Mouse (Mus musculus) hindbrain, embryonic 13.5 days (tissue): ENCODE results near the gene Gm20388. TPM values are rescaled to one million over a fixed set of nuclear protein-coding genes. Genes with fewer than 3 reads are reported as not detected.

Experiments
- ATAC-seq: fragments of 200-750 bp; cut with Nextera tagmentation; 2 replicates; pipeline ENCODE4 v1.8.0; 2017; ENCODE audit warnings: moderate TSS enrichment; ENCODE audit not compliant: low FRiP score
- H3K27ac ChIP-seq: fragments of 300-500 bp; sonication (generic); 2 replicates; pipeline ENCODE4 v1.5.1; 2015; ENCODE audit warnings: inconsistent platforms, mild to moderate bottlenecking, moderate library complexity
- H3K27me3 ChIP-seq: fragments of 300-500 bp; sonication (generic); 2 replicates; pipeline ENCODE4 v1.6.1; 2015; ENCODE audit warnings: mild to moderate bottlenecking, inconsistent platforms
- H3K36me3 ChIP-seq: fragments of 300-500 bp; sonication (generic); 2 replicates; pipeline ENCODE4 v1.6.1; 2015; ENCODE audit warnings: mild to moderate bottlenecking, inconsistent platforms
- H3K4me1 ChIP-seq: fragments of 300-500 bp; sonication (generic); replicated peaks from 2 replicates; pipeline ENCODE4 v1.6.1; 2015; ENCODE audit warnings: inconsistent platforms
- H3K4me2 ChIP-seq: fragments of 300-500 bp; sonication (generic); 2 replicates; pipeline ENCODE4 v1.6.1; 2015; ENCODE audit warnings: inconsistent platforms, mild to moderate bottlenecking, moderate library complexity
- H3K4me3 ChIP-seq: fragments of 300-500 bp; sonication (generic); 2 replicates; pipeline ENCODE4 v1.5.1; 2015; ENCODE audit warnings: mild to moderate bottlenecking, inconsistent platforms
- H3K9ac ChIP-seq: fragments of 300-500 bp; sonication (generic); 2 replicates; pipeline ENCODE4 v1.6.1; 2015; ENCODE audit warnings: mild to moderate bottlenecking, inconsistent platforms
- H3K9me3 ChIP-seq: fragments of 300-500 bp; sonication (generic); 2 replicates; pipeline ENCODE4 v1.6.1; 2016; ENCODE audit warnings: inconsistent platforms
- WGBS: fragments of 180-500 bp; shearing (Covaris S2); methylation state at CpG from one replicate; pipeline ENCODE4 v1.1.7; 2015; 5-methylcytosine and 5-hydroxymethylcytosine counted together
- polyA plus RNA-seq: library from polyadenylated mRNA; unstranded; fragments of >200 nt; fragmentation: Nextera tagmentation; extraction: Ambion mirVana; gene quantifications from 2 replicates; pipeline ENCODE4 v1.2.1, GENCODE M21; 2015

The Gm20388 gene
- polyA plus RNA-seq, 1 experiment from 2014 or later: 1.9 TPM

DNA sequence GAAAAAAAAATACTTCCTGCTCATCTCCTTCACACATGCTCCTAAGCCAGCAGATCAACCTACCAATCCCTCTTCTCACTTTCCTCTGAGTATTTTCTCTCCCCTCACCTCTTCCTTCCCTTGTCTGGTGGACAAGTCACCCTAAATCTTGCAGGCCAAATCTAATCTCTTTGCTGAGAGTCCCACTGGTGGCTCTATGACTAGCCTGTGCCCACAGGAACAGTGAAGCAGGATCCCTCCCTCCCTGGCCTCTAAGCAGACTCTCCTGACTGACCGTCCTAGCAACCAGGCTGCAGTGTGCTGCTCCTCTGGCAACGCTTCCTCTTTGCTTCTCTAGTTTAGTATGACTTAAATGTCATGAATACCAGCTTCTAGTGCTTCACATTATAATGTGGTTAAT lies 3076.6 kb downstream of the Gm20388 start:
- no peak overlapping the region for H3K9ac ChIP-seq
- no peak overlapping the region for H3K4me2 ChIP-seq
- H3K4me1 ChIP-seq: peaks cover 24% of the 10 kb centered on the region
- ATAC-seq: no peak
- H3K4me3 ChIP-seq: no peak overlapping the region
- no peaks in the 10 kb centered on the region for H3K27me3 ChIP-seq
- no peaks in the 10 kb centered on the region for H3K9me3 ChIP-seq
- no peaks in the 10 kb centered on the region for H3K36me3 ChIP-seq
- WGBS: 61% methylated on average over 2 of the region's 2 CpGs
- no peak overlapping the region for H3K27ac ChIP-seq

DNA sequence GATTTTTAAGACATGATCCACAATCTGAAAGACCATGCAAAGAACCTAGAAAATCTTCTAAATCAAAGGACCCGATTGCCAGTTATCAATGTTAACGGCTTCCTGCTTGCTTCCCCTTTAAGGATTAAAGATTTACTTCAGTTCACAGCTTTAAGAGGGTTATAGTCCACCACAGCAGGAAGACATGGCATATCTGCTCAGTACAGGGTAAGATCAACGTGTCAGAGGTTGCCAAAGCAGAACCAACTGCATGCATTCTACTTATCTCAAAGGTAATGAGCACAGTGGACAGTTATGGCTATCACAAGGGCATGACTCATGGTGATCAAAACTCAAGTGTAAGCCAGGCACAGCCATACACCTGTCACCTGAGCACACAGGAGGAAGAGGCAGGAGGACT lies 3078.3 kb downstream of the Gm20388 start:
- Histone ChIP-seq H3K36me3 (no peaks in the 10 kb centered on the region), H3K9me3 (no peaks in the 10 kb centered on the region), H3K27me3 (no peaks in the 10 kb centered on the region), H3K27ac (no peak overlapping the region), H3K9ac (no peak overlapping the region), H3K4me2 (no peak overlapping the region), H3K4me3 (no peak overlapping the region), H3K4me1 (peaks cover 32% of the 10 kb centered on the region)
- ATAC-seq: no peak
- 95% methylated on average over 3 of the region's 3 CpGs for WGBS

DNA sequence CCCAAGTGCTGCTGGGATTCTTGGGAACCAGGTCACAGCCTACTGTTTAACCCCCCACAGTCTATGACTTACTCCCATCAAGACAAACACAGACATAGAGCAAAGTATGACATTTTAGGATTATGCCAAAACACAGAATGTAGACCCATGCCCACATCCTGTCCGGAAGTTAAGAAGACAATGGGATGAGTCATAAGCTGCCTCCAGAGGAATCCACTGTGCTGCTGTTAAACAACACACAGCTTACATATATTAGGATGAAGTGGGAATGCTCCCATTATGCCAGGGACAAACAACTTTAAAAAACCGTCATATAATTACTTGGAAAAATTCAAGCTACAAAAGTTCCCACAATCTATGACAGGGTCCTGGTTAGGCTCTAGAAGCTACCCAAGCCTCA lies 3079.3 kb downstream of the Gm20388 start:
- Histone ChIP-seq H3K9me3 (no peaks in the 10 kb centered on the region), H3K4me2 (no peak overlapping the region), H3K4me1 (peaks cover 40% of the 10 kb centered on the region), H3K9ac (no peak overlapping the region), H3K4me3 (no peak overlapping the region), H3K27me3 (no peaks in the 10 kb centered on the region), H3K36me3 (no peaks in the 10 kb centered on the region), H3K27ac (no peak overlapping the region)
- ATAC-seq: no peak
- WGBS: 88% methylated on average over 2 of the region's 2 CpGs

DNA sequence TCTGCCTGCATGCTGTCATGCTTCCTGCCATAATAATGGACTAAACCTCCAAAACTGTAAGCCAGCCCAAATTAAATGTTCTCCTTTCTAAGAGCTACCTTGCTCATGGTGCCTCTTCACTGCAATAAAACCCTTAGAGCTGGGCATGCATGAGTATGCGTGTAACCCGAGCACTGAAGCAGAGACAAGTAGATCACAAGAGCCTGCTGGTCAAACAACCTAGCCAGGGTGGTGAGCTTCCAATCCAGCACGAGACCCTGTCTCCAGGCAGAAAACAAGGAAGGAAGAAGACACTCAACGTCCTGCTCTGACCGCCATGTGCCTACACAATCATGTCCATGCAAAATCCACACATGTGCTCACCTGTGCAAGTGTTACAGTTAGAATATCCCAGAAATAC lies 3080.7 kb downstream of the Gm20388 start:
- peaks cover 34% of the 10 kb centered on the region for H3K4me1 ChIP-seq
- no peak for ATAC-seq
- H3K4me2 ChIP-seq: no peak overlapping the region
- H3K9me3 ChIP-seq: no peaks in the 10 kb centered on the region
- H3K27me3 ChIP-seq: no peaks in the 10 kb centered on the region
- no peak overlapping the region for H3K27ac ChIP-seq
- WGBS: 95% methylated on average over 5 of the region's 5 CpGs
- H3K9ac ChIP-seq: no peak overlapping the region
- no peaks in the 10 kb centered on the region for H3K36me3 ChIP-seq
- no peak overlapping the region for H3K4me3 ChIP-seq

DNA sequence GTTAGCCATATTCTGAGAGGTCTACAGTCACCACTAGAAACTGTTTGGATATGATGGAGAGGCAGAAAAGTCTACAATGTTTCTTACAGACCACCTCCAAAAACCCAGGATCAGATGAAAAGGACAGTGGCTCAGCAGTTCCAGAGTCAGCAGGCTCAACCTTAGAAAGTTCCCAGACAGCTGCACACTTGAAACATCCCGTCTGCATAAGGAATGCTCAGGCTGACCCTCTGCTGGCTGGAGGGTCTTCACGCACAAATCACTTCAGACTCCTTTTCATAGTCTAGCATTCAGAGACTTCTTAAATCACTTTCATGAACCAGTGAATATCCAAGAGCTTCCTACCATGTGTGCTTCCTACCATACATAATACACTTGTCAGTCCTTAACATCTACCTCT lies 3081.7 kb downstream of the Gm20388 start:
- no peak for ATAC-seq
- Histone ChIP-seq H3K9me3 (no peaks in the 10 kb centered on the region), H3K27ac (no peak overlapping the region), H3K4me2 (no peak overlapping the region), H3K4me3 (no peak overlapping the region), H3K36me3 (no peaks in the 10 kb centered on the region), H3K27me3 (no peaks in the 10 kb centered on the region), H3K9ac (no peak overlapping the region), H3K4me1 (peaks cover 27% of the 10 kb centered on the region)
- 43% methylated on average over 2 of the region's 2 CpGs for WGBS

DNA sequence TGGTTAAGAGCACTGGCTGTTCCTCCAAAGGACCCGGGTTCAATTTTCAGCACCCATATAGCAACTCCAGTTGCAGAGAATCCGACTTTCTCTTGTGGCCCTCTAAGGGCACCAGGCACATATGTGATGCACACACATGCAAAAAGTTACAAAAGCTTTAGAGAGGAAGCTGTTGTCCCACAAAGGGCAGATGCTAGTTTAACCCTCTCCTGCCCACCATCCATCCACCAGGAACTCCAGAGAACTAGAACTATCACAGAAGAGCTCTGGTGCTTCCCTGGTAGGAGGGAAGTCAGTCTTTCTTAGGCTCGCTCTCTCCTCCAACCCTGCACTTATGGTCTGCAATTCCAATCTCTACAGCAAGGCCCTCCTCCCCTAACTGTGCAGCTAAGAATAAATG lies 3082.4 kb downstream of the Gm20388 start:
- Histone ChIP-seq H3K9me3 (no peaks in the 10 kb centered on the region), H3K4me1 (peaks cover 24% of the 10 kb centered on the region), H3K27ac (no peak overlapping the region), H3K4me3 (no peak overlapping the region), H3K36me3 (no peaks in the 10 kb centered on the region), H3K9ac (no peak overlapping the region), H3K27me3 (no peaks in the 10 kb centered on the region), H3K4me2 (no peak overlapping the region)
- ATAC-seq: no peak
- WGBS: 86% methylated on average over 3 of the region's 3 CpGs

DNA sequence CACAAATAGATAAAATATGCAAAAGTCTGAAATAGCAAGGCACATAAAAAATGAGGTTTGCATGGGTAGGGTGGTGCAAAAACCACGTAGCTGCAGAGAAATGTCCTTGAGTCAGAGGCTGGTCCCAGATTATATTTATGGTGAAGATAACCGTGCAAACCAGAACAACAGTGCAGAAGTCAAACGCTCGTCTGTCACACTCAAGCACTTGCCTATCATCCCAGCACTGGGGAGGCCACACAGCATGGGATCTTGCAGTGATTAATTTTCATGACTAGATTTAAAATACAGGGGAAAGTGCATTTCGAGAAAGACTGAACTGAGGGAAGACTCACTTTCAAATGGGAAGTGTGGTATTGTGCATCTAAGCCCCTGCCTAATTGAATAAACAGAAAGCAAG lies 3083.1 kb downstream of the Gm20388 start:
- Histone ChIP-seq H3K4me2 (no peak overlapping the region), H3K9ac (no peak overlapping the region), H3K27ac (no peak overlapping the region), H3K9me3 (no peaks in the 10 kb centered on the region), H3K36me3 (no peaks in the 10 kb centered on the region), H3K27me3 (no peaks in the 10 kb centered on the region), H3K4me3 (no peak overlapping the region), H3K4me1 (peaks cover 26% of the 10 kb centered on the region)
- WGBS: 62% methylated on average over 5 of the region's 5 CpGs
- ATAC-seq: no peak

DNA sequence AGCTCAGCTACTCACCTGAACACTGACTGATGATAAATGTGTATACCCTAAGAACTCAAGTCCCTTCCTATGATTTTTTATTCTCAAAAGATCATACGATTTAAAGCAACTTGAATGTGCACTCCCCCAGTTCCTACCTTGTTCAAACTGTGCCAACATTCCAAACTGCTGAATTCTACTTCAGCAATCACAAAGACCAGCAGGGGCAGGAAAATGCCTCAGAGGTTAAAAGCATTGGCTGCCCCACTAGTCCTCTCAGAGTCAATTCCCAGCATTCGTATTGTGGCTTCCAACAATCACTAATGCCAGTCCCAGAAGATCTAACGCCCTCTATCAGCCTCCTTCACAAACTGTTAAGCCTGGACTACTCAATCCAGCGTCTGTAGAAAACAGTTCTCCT lies 3087.3 kb downstream of the Gm20388 start:
- no peaks in the 10 kb centered on the region for H3K9me3 ChIP-seq
- ATAC-seq: no peak
- 0 out of 2 replicates have a peak overlapping the region, but pooled peaks have one; percentile 8 for H3K27ac ChIP-seq
- H3K4me1 ChIP-seq: peaks cover 24% of the 10 kb centered on the region
- WGBS: 75% methylated on average over 4 of the region's 4 CpGs
- no peak overlapping the region for H3K9ac ChIP-seq
- no peak overlapping the region for H3K4me3 ChIP-seq
- no peaks in the 10 kb centered on the region for H3K27me3 ChIP-seq
- no peak overlapping the region for H3K4me2 ChIP-seq
- H3K36me3 ChIP-seq: no peaks in the 10 kb centered on the region

DNA sequence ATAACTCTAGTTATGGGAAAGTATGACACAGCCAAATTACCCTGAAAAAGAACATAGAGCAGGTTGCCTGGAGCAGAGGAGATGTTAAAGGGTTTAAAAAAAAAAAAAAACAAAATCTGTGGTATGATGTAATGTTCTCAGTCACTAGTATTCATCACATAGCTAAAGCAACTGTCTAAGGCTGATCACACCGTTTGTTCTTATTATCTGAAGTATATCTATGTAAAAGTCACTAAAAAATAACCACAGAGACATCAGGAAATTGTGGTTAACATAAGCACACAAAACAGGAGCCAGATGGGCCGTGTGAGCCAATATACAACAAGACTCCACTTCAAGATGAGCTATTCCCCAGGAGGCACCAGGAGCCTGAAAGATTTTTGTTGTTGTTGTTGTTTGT lies 3089.7 kb downstream of the Gm20388 start:
- Histone ChIP-seq H3K4me2 (no peak overlapping the region), H3K4me3 (no peak overlapping the region), H3K27me3 (no peaks in the 10 kb centered on the region), H3K9ac (no peak overlapping the region), H3K36me3 (no peaks in the 10 kb centered on the region), H3K27ac (no peak overlapping the region), H3K4me1 (peaks cover 23% of the 10 kb centered on the region), H3K9me3 (no peaks in the 10 kb centered on the region)
- ATAC-seq: no peak
- WGBS: 87% methylated on average over 2 of the region's 2 CpGs

DNA sequence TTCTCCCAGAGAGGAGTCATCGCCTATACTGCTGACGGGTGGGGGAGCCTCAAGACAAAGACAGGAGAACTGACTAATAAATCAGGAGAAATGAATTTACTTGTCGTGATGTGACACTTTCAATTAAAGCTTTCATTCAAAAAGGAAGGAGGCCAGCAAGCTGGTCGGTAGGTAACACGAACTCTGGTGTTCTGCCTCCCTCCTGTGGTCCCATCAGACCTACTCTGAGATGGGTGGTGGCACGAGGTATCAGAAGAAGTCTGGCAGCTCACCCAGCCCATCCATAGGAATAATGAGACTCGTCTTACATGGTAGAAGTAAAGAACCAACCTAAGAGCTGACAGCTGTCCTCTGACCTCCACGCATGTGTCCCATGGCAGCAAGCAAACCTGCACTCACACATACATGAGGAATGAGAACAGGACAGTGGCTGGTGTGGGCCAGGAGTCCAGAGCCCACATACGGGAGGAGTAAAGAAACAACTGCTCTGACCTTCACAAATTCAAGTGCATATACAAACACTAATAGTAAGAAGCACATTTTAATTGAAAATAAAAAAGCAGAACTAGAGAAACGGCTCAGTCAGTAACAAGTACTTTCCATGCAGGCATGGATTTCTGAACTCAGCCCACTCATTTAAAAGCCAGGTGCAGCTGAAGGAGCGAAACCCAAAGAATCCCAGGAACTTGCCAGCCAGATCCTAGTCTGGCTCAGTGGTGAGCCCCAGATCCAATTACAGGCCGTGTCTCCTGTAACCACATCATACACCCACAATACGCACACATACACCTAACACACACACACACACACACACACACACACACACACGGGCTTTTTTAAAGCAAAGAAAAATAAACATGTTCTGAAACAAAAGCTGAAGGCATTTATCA lies 3093.6 kb downstream of the Gm20388 start:
- Histone ChIP-seq H3K4me3 (no peak overlapping the region), H3K4me2 (no peak overlapping the region), H3K4me1 (peaks cover 31% of the 10 kb centered on the region), H3K9ac (no peak overlapping the region), H3K27ac (no peak overlapping the region), H3K27me3 (no peaks in the 10 kb centered on the region), H3K9me3 (no peaks in the 10 kb centered on the region), H3K36me3 (no peaks in the 10 kb centered on the region)
- no peak for ATAC-seq
- WGBS: 74% methylated on average over 14 of the region's 14 CpGs

DNA sequence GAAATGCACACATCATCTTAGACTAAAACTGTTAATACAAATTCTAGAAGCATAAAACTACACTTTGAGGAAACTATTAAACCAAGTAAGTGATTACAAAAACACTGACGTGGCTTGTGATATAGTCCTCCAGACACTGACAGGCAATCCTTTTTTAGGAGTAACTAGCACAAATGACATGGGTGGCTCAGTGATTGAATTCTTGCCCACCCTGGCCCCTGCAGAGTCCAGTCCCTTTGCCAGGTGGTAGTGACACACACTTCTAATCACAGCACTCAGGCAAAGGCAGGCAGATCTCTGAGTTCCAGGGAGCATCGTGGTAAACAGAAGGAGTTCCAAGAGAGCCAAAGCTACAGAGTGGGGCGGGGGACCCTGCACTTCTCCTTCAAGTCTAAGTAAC lies 3094.7 kb downstream of the Gm20388 start:
- no peak overlapping the region for H3K4me2 ChIP-seq
- no peak for ATAC-seq

DNA sequence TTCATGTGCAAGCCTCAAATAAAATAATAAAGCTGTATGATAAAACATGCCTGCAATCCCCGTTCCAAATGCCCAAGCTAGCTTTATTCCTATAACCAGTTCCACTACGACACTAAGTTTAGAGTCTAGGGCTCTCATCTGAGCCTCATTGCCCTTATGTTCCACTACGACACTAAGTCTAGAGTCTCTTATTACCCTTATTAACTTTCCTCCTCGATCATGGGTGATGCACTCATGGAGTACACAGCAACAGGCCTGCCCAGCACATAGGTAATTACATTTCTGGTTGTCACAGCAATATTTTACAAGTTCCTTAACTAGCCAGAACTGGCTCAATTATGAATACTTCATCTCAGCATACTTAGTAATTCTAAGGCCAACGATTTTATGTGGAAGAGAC lies 3095.2 kb downstream of the Gm20388 start:
- H3K27ac ChIP-seq: no peak overlapping the region
- 89% methylated on average over 5 of the region's 5 CpGs for WGBS
- no peaks in the 10 kb centered on the region for H3K36me3 ChIP-seq
- no peak overlapping the region for H3K4me2 ChIP-seq
- no peak for ATAC-seq
- H3K4me3 ChIP-seq: no peak overlapping the region
- no peaks in the 10 kb centered on the region for H3K27me3 ChIP-seq
- H3K9me3 ChIP-seq: no peaks in the 10 kb centered on the region
- H3K4me1 ChIP-seq: peaks cover 31% of the 10 kb centered on the region
- no peak overlapping the region for H3K9ac ChIP-seq

More for the DNA sequence above, 3094.7 kb downstream of the Gm20388 start:
- H3K9ac ChIP-seq: no peak overlapping the region
- peaks cover 31% of the 10 kb centered on the region for H3K4me1 ChIP-seq
- H3K27ac ChIP-seq: no peak overlapping the region
- WGBS: 71% methylated on average over 3 of the region's 3 CpGs
- no peaks in the 10 kb centered on the region for H3K36me3 ChIP-seq
- H3K4me3 ChIP-seq: no peak overlapping the region
- H3K27me3 ChIP-seq: no peaks in the 10 kb centered on the region
- H3K9me3 ChIP-seq: no peaks in the 10 kb centered on the region

DNA sequence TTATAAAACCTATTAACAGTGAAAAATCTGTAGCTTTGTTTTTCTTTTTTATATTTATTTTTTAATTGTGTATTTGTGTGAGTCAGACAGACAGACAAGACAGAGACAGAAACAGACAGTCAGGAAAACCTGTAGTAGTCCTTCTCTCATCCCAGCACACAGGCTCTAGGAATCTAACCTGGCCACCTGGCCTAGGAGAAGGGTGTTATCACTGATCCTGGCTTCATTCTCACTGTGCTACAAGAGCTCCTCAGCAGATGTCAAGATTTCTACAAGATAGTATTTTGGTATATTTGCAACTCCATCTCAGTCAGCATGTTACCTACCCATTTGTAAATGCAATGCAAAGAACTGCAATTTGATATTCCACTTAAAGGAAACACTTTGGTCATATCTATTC lies 3100.7 kb downstream of the Gm20388 start:
- Histone ChIP-seq H3K36me3 (no peaks in the 10 kb centered on the region), H3K4me2 (no peak overlapping the region), H3K27ac (no peak overlapping the region), H3K9me3 (no peaks in the 10 kb centered on the region), H3K9ac (no peak overlapping the region), H3K4me3 (no peak overlapping the region), H3K27me3 (no peaks in the 10 kb centered on the region), H3K4me1 (peaks cover 14% of the 10 kb centered on the region)
- ATAC-seq: no peak
